In the genomic region with DNA sequence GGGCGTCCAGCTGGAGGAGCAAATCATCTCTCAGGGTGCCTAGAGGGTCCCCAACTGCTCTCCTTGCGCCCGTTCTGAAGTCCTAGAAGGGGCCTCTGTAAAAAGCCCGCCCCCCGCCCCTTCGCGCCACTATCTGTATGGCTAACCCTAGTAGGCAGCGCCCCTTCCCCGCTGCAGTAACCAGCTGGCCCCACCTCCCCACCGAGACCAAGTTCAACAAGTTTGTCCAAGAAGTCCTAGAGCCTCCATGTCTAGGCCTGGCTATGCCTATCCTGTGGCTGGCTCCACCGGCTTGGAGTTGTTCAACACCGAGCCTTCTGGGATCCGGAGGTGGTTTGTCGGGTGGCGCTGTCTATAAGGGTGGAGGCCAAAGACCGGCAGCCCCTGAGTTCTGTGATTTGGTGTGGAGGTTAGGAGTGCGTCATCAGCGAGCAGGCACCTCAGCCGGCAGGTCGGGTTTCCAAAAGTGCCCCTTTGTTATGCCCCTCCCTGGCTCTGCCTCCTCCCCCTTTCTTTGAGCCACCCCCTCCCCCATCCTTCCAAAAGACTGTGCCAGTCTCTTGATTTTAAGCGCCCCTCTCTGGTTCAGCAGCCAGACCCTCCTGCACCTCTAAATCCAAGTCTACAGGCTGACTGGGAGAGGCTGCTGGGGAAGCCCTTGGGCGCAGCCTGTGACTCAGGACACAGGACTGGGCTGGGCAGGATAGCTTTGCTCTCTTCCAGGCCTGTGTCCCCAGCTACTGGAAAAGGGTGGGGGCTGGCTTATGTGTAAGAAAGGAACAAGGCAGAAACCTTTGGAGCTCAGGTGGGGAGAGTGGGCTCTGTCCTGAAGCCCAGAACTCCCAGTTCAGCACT, we compare ENCODE assay signal across 1 mouse cellular context.
TF ChIP-seq lines count a peak whose summit lies in the region.

No protein-coding gene starts in this region.

TF ChIP-seq in CH12.LX, 34 proteins besides CTCF, POLR2A, EP300 and RAD21:
- TF ChIP-seq PAX5 (IDR thresholded peaks at IDR 0.05; ENCODE audit: low read length): no peak
- TF ChIP-seq CHD2 (IDR thresholded peaks at IDR 0.05; ENCODE audit: low read length): peak; percentile 48; the same call in 1 of the 2 replicates
- 0 out of 2 replicates have a peak, but pooled peaks have one; percentile 4 for TF ChIP-seq MAZ (IDR thresholded peaks at IDR 0.05; ENCODE audit: low read depth, low read length)
- TF ChIP-seq JUN (IDR thresholded peaks at IDR 0.05; ENCODE audit: insufficient read depth, low read depth, low read length): no peak
- peak; percentile 55; the same call in 1 of the 2 replicates for TF ChIP-seq SIN3A (IDR thresholded peaks at IDR 0.05; ENCODE audit: low read length)
- no peak for TF ChIP-seq ZMIZ1 (IDR thresholded peaks at IDR 0.05; ENCODE audit: low read depth, low read length)
- no peak for TF ChIP-seq KAT2A (IDR thresholded peaks at IDR 0.05; ENCODE audit: insufficient replicate concordance, low read length)
- TF ChIP-seq JUND (conservative IDR thresholded peaks at IDR 0.05; ENCODE audit: low read depth, low read length): no peak
- TF ChIP-seq TCF12 (IDR thresholded peaks at IDR 0.05; ENCODE audit: low read depth, low read length): no peak
- TF ChIP-seq ELF1 (IDR thresholded peaks at IDR 0.05; ENCODE audit: low read depth, low read length): no peak
- no peak for TF ChIP-seq IRF4 (IDR thresholded peaks at IDR 0.05; ENCODE audit: low read depth, low read length)
